Mouse (Mus musculus): ENCODE measurements at regions not wholly inside any gene's neighbourhood (a gene's known extent, or its start where the extent isn't known, plus 50 kb on each side); places are given as distances from the start of the nearest gene placed in this dataset.

GRCm38 (mm10) chr1:46966917-46967266, 74.2 kb upstream of the Slc39a10 start:
- H3K27me3 ChIP-seq (replicated peaks; ENCODE audit: control insufficient read depth, insufficient read depth, low read length), result no peaks in the 10 kb centered on the region
- no peak for TF ChIP-seq CTCF (conservative IDR thresholded peaks at IDR 0.05; ENCODE audit: insufficient read depth, insufficient read length, low read depth, low read length)
- no peak for TF ChIP-seq POLR2A (IDR thresholded peaks at IDR 0.05; ENCODE audit: low read depth, low read length)
- 77% methylated on average over 3 of the region's 3 CpGs for WGBS
- H3K27ac ChIP-seq (ENCODE audit: insufficient read depth, low read depth, low read length), result no peak overlapping the region
- H3K4me1 ChIP-seq (ENCODE audit: control insufficient read depth, insufficient read depth, low read length), result no peaks in the 10 kb centered on the region
- no peaks in the 10 kb centered on the region for H3K36me3 ChIP-seq (ENCODE audit: control insufficient read depth, insufficient read depth, low read length)
- no peak for DNase-seq
- no peak overlapping the region for H3K4me3 ChIP-seq (ENCODE audit: insufficient read depth, low read depth, low read length)

- 75% methylated on average over 5 of the region's 5 CpGs for WGBS
These were observed 73.6 kb upstream of the Slc39a10 start for GRCm38 (mm10) chr1:46965996-46966916.

GRCm38 (mm10) chr1:46963973-46964727, 71.5 kb upstream of the Slc39a10 start:
- DNase-seq, result no peak
- Histone ChIP-seq H3K36me3 (ENCODE audit: control insufficient read depth, insufficient read depth, low read length) (no peaks in the 10 kb centered on the region), H3K4me1 (ENCODE audit: control insufficient read depth, insufficient read depth, low read length) (no peaks in the 10 kb centered on the region), H3K27me3 (replicated peaks; ENCODE audit: control insufficient read depth, insufficient read depth, low read length) (no peaks in the 10 kb centered on the region), H3K4me3 (ENCODE audit: insufficient read depth, low read depth, low read length) (no peak overlapping the region), H3K27ac (ENCODE audit: insufficient read depth, low read depth, low read length) (no peak overlapping the region)
- 80% methylated on average over 5 of the region's 5 CpGs for WGBS
- TF ChIP-seq POLR2A (IDR thresholded peaks at IDR 0.05; ENCODE audit: low read depth, low read length) (no peak), CTCF (conservative IDR thresholded peaks at IDR 0.05; ENCODE audit: insufficient read depth, insufficient read length, low read depth, low read length) (no peak)

More at GRCm38 (mm10) chr1:46965996-46966916, 73.6 kb upstream of the Slc39a10 start:
- H3K27ac ChIP-seq (ENCODE audit: insufficient read depth, low read depth, low read length), result no peak overlapping the region
- DNase-seq, result no peak
- H3K36me3 ChIP-seq (ENCODE audit: control insufficient read depth, insufficient read depth, low read length), result no peaks in the 10 kb centered on the region
- no peak overlapping the region for H3K4me3 ChIP-seq (ENCODE audit: insufficient read depth, low read depth, low read length)
- H3K4me1 ChIP-seq (ENCODE audit: control insufficient read depth, insufficient read depth, low read length), result no peaks in the 10 kb centered on the region
- H3K27me3 ChIP-seq (replicated peaks; ENCODE audit: control insufficient read depth, insufficient read depth, low read length), result no peaks in the 10 kb centered on the region
- TF ChIP-seq CTCF (conservative IDR thresholded peaks at IDR 0.05; ENCODE audit: insufficient read depth, insufficient read length, low read depth, low read length), result no peak
- no peak for TF ChIP-seq POLR2A (IDR thresholded peaks at IDR 0.05; ENCODE audit: low read depth, low read length)

Data from kidney, adult 2 months (tissue).